Mouse (Mus musculus): ENCODE data around the gene Dohh. TPM values are rescaled to one million over a fixed set of nuclear protein-coding genes. Genes with fewer than 3 reads are reported as not detected.

Gene Dohh
- polyA plus RNA-seq, 1 experiment from 2014 or later = 55.7 TPM

DNA sequence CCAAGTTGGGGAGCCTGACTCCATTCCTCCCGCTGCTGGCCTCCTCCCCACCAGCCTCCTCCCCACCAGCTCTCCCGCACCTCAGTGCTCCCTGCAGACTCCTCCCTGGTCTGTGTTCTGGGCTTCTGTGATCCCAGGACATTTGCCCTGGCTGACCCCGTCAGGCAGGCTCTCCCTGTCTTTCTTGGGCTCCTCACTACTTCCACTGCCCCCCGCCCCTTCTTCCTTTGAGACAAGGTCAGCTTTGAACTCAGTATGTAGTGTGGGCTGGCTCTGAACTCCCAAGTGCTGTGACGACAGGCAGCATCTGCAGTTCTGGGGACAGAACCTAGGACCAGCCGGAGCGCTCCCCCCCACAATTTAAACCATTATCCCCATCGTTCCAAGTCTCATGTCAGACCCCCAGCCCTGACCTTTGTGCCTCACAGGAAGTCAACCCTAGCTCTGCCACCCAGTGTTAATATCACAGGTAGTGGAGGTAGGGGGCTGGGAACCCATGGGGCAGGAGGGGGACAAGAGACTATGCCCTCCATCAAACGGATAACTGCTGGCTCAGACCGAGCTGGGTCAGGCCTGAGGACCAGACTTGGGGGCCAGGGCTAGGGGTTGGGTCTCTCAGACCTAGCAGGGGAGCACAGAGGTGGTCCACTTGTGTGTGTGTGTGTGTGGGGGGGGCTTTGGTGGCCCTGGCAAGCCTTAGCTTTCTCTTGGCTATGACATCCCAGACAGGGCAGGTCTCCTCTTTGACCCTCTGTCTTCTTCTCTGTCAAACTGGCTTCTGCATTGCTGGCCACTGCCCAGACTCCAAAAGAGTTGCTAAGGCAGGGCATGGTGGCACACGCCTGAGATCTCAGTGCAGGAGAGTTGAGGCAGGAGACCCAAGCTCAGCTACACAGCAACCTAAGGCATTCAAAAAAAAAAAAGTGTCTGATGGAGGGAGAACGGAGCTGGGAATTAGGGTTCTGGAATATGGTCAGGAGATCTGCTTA is 33.3 kb downstream of the Dohh start:
- Histone ChIP-seq H3K27ac (replicated peaks; ENCODE audit: low read depth, low read length) (no peak overlapping the region; the same call in 1 of the 2 replicates), H3K36me3 (ENCODE audit: control insufficient read depth, insufficient read depth, low read length) (no peaks in the 10 kb centered on the region), H3K9me3 (ENCODE audit: control insufficient read depth, low read length) (no peaks in the 10 kb centered on the region), H3K9ac (ENCODE audit: low read length) (peak overlapping the region; percentile 52), H3K4me1 (ENCODE audit: control insufficient read depth, insufficient read depth, low read length) (peaks cover 49% of the 10 kb centered on the region), H3K4me2 (ENCODE audit: low read depth, severe bottlenecking) (peak overlapping the region; percentile 72), H3K4me3 (ENCODE audit: low read depth, low read length) (peak overlapping the region; percentile 28), H3K27me3 (ENCODE audit: control insufficient read depth, insufficient read depth, low read length) (no peaks in the 10 kb centered on the region)
- ATAC-seq (ENCODE audit: insufficient number of reproducible peaks, low FRiP score, low TSS enrichment, low read depth) (no peak), DNase-seq (ENCODE audit: low spot score) (no peak)
- WGBS = 45% methylated on average over 12 of the region's 12 CpGs

DNA sequence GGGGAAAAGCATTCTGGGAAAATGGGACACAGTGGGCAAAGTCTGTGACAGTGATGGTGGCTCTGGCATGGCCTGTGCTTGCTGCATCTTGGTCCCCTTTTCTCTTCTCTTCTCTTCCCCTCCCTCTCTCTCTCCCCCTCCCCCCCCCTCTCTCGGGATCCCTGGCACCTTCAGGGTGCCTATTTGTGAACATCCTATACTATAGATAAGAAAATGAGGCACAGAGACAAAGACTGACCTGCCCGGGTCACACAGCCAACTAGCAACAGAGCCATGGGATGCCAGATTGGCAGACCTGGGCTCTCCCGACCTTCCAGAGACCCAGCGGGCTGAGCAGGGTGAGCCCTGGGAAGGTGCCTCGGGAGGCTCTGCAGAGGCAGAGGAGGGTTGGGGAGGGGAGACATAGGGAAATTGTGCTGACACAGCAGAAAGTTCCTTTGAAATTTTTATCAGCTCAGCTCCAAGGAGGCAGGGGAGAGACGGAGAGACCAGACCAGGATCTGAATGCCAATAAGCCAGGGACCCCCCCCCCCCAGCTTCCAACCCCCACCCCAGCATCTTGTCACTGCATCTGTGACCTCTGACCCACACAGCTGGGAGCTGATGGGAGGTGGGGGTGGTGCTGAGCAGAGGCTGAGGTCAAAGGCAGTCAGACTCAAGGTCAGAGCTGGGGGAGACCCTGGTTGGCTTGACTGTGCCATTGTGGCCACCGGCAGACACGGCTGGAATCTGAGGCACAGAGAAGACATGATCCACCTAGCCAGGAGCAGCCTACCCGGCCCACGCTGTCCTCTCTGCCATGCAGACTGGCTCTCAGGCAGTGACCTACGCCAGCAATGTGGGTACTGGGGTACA is 34.2 kb downstream of the Dohh start:
- ATAC-seq (ENCODE audit: insufficient number of reproducible peaks, low FRiP score, low TSS enrichment, low read depth) (no peak), DNase-seq (ENCODE audit: low spot score) (no peak)
- 39% methylated on average over 11 of the region's 11 CpGs for WGBS
- H3K27ac ChIP-seq (replicated peaks; ENCODE audit: low read depth, low read length) = no peak overlapping the region
- H3K4me2 ChIP-seq (ENCODE audit: low read depth, severe bottlenecking) = no peak overlapping the region
- no peaks in the 10 kb centered on the region for H3K27me3 ChIP-seq (ENCODE audit: control insufficient read depth, insufficient read depth, low read length)
- H3K4me3 ChIP-seq (ENCODE audit: low read depth, low read length) = no peak overlapping the region
- H3K36me3 ChIP-seq (ENCODE audit: control insufficient read depth, insufficient read depth, low read length) = no peaks in the 10 kb centered on the region
- H3K9ac ChIP-seq (ENCODE audit: low read length) = no peak overlapping the region
- H3K4me1 ChIP-seq (ENCODE audit: control insufficient read depth, insufficient read depth, low read length) = peaks cover 46% of the 10 kb centered on the region
- no peaks in the 10 kb centered on the region for H3K9me3 ChIP-seq (ENCODE audit: control insufficient read depth, low read length)

DNA sequence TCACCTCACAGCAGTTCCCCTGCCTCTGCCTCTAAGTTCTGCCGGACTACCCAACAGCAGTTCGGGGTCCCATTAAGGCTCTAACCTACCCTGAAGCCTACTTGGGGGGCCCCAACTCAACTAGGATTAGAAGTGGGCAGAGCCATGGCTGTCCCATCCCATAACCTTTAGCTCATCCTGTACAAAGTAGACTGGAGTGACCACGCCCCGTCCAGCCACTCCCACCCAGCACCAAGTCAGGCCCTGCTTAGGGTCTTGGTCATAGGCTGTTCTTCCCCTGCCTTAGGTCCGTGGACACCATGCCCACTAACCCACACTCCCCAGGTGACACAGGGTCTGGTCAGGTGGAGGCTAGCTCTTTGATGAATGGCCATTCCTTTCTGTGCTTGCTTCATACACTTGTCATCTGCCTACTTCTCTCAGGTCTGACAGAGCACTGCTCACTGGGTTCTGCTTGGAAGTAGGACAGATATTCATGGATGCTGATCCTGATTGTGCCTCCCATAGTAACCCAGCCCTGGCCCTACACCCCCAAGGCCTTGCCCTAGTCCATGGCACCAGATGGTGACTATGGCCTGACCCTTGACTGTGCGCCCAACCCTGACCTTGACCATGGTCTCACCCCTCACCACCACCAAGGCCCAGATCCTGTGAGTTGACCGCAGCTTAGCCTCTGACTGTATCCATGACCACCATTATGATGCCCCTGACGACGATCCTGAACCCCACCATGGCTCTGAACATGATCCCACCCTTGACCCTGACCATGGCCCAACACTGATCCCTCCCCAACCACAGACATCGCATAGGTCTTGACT is 35.1 kb downstream of the Dohh start:
- H3K4me3 ChIP-seq (ENCODE audit: low read depth, low read length) = no peak overlapping the region

DNA sequence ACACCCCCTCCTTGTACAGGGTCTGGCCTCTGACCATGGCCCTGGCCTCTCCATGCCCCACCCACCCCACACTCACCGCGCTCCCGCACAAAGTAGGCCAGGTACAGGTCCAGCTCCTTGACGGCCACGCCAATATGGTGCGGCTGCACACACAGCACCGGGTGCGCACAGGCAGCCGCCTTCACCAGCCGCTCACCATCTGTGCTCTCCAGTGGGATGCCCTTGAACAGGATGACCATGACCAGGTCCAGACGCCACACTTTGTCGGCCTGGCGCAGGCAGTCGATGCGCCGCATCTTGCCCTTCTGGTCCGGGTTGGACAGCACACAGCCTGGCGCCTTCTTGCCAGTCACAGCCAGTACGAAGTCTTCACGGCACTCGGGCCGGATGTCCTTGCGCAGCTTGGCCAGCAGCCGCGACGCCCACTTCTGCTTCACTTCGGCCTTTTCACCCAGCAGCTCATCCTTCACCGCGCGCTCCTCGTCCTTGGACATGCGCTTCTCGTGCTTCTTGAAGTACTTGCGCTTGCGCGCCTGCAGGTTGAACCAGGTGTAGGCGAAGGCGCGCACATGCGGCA is 36.1 kb downstream of the Dohh start:
- no peak overlapping the region for H3K4me2 ChIP-seq (ENCODE audit: low read depth, severe bottlenecking)
- peaks cover 32% of the 10 kb centered on the region for H3K4me1 ChIP-seq (ENCODE audit: control insufficient read depth, insufficient read depth, low read length)
- H3K27me3 ChIP-seq (ENCODE audit: control insufficient read depth, insufficient read depth, low read length) = peaks cover 9% of the 10 kb centered on the region
- no peaks in the 10 kb centered on the region for H3K36me3 ChIP-seq (ENCODE audit: control insufficient read depth, insufficient read depth, low read length)
- H3K9me3 ChIP-seq (ENCODE audit: control insufficient read depth, low read length) = no peaks in the 10 kb centered on the region
- 87% methylated on average over 40 of the region's 40 CpGs for WGBS
- H3K4me3 ChIP-seq (ENCODE audit: low read depth, low read length) = no peak overlapping the region
- no peak for ATAC-seq (ENCODE audit: insufficient number of reproducible peaks, low FRiP score, low TSS enrichment, low read depth)
- DNase-seq (ENCODE audit: low spot score) = no peak
- no peak overlapping the region for H3K9ac ChIP-seq (ENCODE audit: low read length)
- no peak overlapping the region for H3K27ac ChIP-seq (replicated peaks; ENCODE audit: low read depth, low read length)

More for the DNA sequence above, 35.1 kb downstream of the Dohh start:
- Histone ChIP-seq H3K27ac (replicated peaks; ENCODE audit: low read depth, low read length) (no peak overlapping the region), H3K27me3 (ENCODE audit: control insufficient read depth, insufficient read depth, low read length) (no peaks in the 10 kb centered on the region), H3K4me1 (ENCODE audit: control insufficient read depth, insufficient read depth, low read length) (peaks cover 37% of the 10 kb centered on the region), H3K36me3 (ENCODE audit: control insufficient read depth, insufficient read depth, low read length) (no peaks in the 10 kb centered on the region), H3K9me3 (ENCODE audit: control insufficient read depth, low read length) (no peaks in the 10 kb centered on the region), H3K4me2 (ENCODE audit: low read depth, severe bottlenecking) (no peak overlapping the region), H3K9ac (ENCODE audit: low read length) (no peak overlapping the region)
- DNase-seq (ENCODE audit: low spot score) = no peak
- 90% methylated on average over 10 of the region's 10 CpGs for WGBS
- no peak for ATAC-seq (ENCODE audit: insufficient number of reproducible peaks, low FRiP score, low TSS enrichment, low read depth)

DNA sequence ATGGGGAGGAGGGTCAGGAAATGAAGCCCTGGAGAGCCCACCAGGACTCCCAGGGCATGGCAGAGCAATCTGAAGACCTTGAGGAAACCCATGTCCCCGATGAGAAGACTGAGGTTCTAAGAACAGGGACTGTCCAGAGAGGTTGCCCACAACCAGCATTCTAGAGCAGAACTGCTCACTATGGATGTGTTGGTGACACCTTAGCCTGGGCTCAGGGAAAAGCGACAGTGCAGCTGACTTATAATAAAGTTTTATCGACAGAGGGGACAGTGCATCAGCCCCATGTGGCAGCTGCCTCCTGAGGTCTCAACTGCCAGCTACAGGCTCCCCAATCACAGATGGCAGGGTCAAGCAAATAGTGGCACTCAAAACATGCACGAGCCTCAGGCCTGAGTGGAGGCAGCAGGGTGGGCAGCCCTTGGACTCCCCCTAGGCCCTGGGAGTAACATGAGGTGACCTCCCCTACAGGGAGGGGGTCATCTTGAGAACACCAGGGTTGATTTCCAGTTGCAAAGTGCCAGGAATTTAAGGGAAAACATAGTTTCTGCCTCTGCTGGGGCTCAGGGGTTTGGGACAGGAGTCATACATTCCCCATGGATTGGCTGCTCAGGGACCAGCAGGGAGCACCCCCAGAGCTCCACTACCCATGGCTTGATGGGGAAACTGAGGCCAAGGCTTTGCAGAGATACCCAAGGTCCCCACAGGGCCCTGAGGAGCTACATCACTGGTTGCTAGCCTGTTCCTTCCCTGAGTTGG is 37.0 kb downstream of the Dohh start:
- ATAC-seq (ENCODE audit: insufficient number of reproducible peaks, low FRiP score, low TSS enrichment, low read depth) (no peak), DNase-seq (ENCODE audit: low spot score) (no peak)
- Histone ChIP-seq H3K4me3 (ENCODE audit: low read depth, low read length) (no peak overlapping the region), H3K27ac (replicated peaks; ENCODE audit: low read depth, low read length) (no peak overlapping the region), H3K9ac (ENCODE audit: low read length) (no peak overlapping the region), H3K27me3 (ENCODE audit: control insufficient read depth, insufficient read depth, low read length) (peaks cover 17% of the 10 kb centered on the region), H3K4me1 (ENCODE audit: control insufficient read depth, insufficient read depth, low read length) (peaks cover 25% of the 10 kb centered on the region), H3K9me3 (ENCODE audit: control insufficient read depth, low read length) (no peaks in the 10 kb centered on the region), H3K4me2 (ENCODE audit: low read depth, severe bottlenecking) (no peak overlapping the region), H3K36me3 (ENCODE audit: control insufficient read depth, insufficient read depth, low read length) (no peaks in the 10 kb centered on the region)
- WGBS = 80% methylated on average over 4 of the region's 4 CpGs

DNA sequence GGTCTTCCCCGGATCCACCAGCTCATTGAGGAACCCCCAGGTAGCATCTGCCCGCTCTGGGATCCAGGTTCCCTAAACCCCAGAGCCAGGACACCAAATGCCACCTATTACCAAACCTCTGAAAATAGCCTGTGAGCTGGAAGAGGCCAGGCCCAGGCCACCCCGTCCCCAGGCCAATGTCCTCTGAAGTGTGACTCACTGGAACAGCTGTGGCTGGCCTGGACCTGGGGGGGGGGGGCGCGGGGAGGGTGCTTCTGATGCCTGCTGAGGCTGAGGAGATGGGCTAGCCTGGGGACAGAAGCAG is 37.5 kb downstream of the Dohh start:
- 65% methylated on average over 5 of the region's 5 CpGs for WGBS
- Histone ChIP-seq H3K4me1 (ENCODE audit: control insufficient read depth, insufficient read depth, low read length) (peaks cover 26% of the 10 kb centered on the region), H3K27me3 (ENCODE audit: control insufficient read depth, insufficient read depth, low read length) (peaks cover 21% of the 10 kb centered on the region), H3K9ac (ENCODE audit: low read length) (no peak overlapping the region), H3K9me3 (ENCODE audit: control insufficient read depth, low read length) (no peaks in the 10 kb centered on the region), H3K4me3 (ENCODE audit: low read depth, low read length) (no peak overlapping the region), H3K36me3 (ENCODE audit: control insufficient read depth, insufficient read depth, low read length) (no peaks in the 10 kb centered on the region), H3K4me2 (ENCODE audit: low read depth, severe bottlenecking) (no peak overlapping the region), H3K27ac (replicated peaks; ENCODE audit: low read depth, low read length) (no peak overlapping the region)
- DNase-seq (ENCODE audit: low spot score) (no peak), ATAC-seq (ENCODE audit: insufficient number of reproducible peaks, low FRiP score, low TSS enrichment, low read depth) (no peak)

DNA sequence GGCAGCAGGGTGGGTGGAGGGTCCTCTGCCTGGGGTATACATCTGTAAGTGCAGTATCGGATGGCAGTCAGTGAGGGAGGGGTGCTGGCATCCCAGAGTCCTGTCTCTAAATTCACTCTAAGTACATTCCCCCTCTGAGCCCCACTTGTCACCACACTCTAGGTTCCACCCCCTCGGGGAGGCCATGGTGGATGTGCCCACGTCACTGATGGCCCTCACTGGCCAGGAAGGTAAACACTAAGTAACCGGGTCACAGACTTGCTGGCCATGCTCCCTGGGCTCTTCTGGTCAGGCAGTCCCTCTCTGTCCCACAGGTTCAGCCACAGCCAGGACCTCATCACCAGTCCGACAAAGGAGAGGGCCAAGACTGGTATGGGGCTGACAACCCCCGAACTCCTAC is 38.0 kb downstream of the Dohh start:
- DNase-seq (ENCODE audit: low spot score) (no peak), ATAC-seq (ENCODE audit: insufficient number of reproducible peaks, low FRiP score, low TSS enrichment, low read depth) (no peak)
- H3K9me3 ChIP-seq (ENCODE audit: control insufficient read depth, low read length) = no peaks in the 10 kb centered on the region
- no peaks in the 10 kb centered on the region for H3K36me3 ChIP-seq (ENCODE audit: control insufficient read depth, insufficient read depth, low read length)
- H3K4me2 ChIP-seq (ENCODE audit: low read depth, severe bottlenecking) = no peak overlapping the region
- WGBS = 69% methylated on average over 6 of the region's 6 CpGs
- H3K4me3 ChIP-seq (ENCODE audit: low read depth, low read length) = no peak overlapping the region
- H3K27ac ChIP-seq (replicated peaks; ENCODE audit: low read depth, low read length) = no peak overlapping the region
- H3K27me3 ChIP-seq (ENCODE audit: control insufficient read depth, insufficient read depth, low read length) = peaks cover 25% of the 10 kb centered on the region
- peaks cover 23% of the 10 kb centered on the region for H3K4me1 ChIP-seq (ENCODE audit: control insufficient read depth, insufficient read depth, low read length)
- H3K9ac ChIP-seq (ENCODE audit: low read length) = no peak overlapping the region

Data from limb, embryonic 11.5 days (tissue).